Mouse (Mus musculus): ENCODE results near the gene Cd300a. TPM values are rescaled to one million over a fixed set of nuclear protein-coding genes. Genes with fewer than 3 reads are reported as not detected.

Cd300a gene
- polyA plus RNA-seq, 1 experiment = 1.1 TPM

GRCm38 (mm10) chr11:114912847-114913246 lies 23.0 kb downstream of the Cd300a start:
- Histone ChIP-seq H3K27ac (replicated peaks; ENCODE audit: low read depth, low read length) (no peak overlapping the region), H3K4me3 (ENCODE audit: insufficient read depth, low read depth, low read length) (no peak overlapping the region), H3K4me1 (ENCODE audit: control insufficient read depth, insufficient read depth, insufficient read length, low read length) (no peaks in the 10 kb centered on the region)

- peak overlapping the region; percentile 74 for H3K27ac ChIP-seq (replicated peaks; ENCODE audit: low read depth, low read length)
- H3K4me1 ChIP-seq (ENCODE audit: control insufficient read depth, insufficient read depth, insufficient read length, low read length) = no peaks in the 10 kb centered on the region
- no peak overlapping the region for H3K4me3 ChIP-seq (ENCODE audit: insufficient read depth, low read depth, low read length)
Observed at GRCm38 (mm10) chr11:114914978-114915377, 25.1 kb downstream of the Cd300a start.

DNA sequence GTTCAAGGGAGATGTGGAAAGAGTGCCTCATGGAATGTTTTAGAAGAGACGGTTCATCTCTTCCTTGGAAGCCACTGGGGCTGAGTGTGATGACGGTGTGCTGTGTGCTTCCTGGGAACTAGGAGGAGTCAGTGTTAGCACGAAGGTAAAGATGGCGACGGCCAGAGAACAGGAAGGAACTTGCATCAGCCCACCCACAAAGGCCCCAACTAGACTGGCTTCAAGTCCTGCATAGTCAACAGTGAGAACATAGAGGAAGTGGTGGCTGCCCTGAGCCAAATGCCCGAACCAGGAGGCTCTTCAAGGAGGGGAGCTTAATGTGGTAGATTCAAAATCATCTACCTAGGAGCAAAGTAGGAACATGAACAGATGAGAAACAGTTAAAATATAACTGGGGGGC lies 27.3 kb downstream of the Cd300a start:
- Histone ChIP-seq H3K4me1 (ENCODE audit: control insufficient read depth, insufficient read depth, insufficient read length, low read length) (no peaks in the 10 kb centered on the region), H3K27ac (replicated peaks; ENCODE audit: low read depth, low read length) (peak overlapping the region; percentile 36; the same call in 1 of the 2 replicates), H3K4me3 (ENCODE audit: insufficient read depth, low read depth, low read length) (no peak overlapping the region)

GRCm38 (mm10) chr11:114922439-114922838 lies 32.6 kb downstream of the Cd300a start:
- no peak overlapping the region for H3K27ac ChIP-seq (replicated peaks; ENCODE audit: low read depth, low read length)
- no peaks in the 10 kb centered on the region for H3K4me1 ChIP-seq (ENCODE audit: control insufficient read depth, insufficient read depth, insufficient read length, low read length)
- H3K4me3 ChIP-seq (ENCODE audit: insufficient read depth, low read depth, low read length) = no peak overlapping the region

DNA sequence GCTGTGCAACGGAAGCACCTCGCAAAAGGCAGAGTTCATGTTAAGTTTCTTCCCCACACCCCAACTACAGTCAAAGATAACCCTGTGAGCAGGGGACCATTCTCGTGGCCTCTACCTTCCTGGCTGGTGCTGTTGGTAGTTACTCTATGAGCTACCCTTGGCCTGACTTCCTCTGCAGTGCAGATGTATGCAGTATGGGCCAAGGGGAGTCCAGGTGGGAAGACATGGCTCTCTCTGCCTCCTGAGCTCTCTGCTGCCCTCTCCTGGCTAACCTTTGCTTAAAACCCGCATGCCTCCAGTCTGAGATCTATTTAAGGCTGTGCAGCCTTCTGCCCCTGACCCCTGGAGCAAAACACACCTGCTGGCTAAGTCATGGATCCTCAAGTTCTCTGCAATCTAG lies 34.1 kb downstream of the Cd300a start:
- no peak overlapping the region for H3K4me3 ChIP-seq (ENCODE audit: insufficient read depth, low read depth, low read length)
- H3K4me1 ChIP-seq (ENCODE audit: control insufficient read depth, insufficient read depth, insufficient read length, low read length) = no peaks in the 10 kb centered on the region
- H3K27ac ChIP-seq (replicated peaks; ENCODE audit: low read depth, low read length) = no peak overlapping the region

DNA sequence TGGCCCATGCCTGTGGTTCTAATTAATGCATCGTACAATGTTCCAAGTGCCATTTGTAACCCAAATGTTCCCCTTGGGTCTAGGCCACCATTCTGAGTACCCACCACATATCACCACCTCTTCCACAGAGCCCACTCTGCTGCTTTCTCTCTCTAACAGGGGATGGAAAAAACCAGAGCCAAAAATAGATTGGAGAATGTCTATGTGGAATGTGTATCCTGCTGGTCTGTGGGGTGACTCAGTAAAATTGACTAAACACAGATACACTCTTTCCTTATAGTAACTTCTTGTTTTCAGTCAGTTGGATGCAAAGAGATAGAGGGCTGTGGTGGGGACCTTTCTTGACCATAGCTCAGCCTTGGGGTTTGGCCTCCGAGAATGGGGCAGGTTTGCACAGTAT lies 39.7 kb downstream of the Cd300a start:
- Histone ChIP-seq H3K4me1 (ENCODE audit: control insufficient read depth, insufficient read depth, insufficient read length, low read length) (no peaks in the 10 kb centered on the region), H3K4me3 (ENCODE audit: insufficient read depth, low read depth, low read length) (no peak overlapping the region), H3K27ac (replicated peaks; ENCODE audit: low read depth, low read length) (peak overlapping the region; percentile 54; the same call in 1 of the 2 replicates)

DNA sequence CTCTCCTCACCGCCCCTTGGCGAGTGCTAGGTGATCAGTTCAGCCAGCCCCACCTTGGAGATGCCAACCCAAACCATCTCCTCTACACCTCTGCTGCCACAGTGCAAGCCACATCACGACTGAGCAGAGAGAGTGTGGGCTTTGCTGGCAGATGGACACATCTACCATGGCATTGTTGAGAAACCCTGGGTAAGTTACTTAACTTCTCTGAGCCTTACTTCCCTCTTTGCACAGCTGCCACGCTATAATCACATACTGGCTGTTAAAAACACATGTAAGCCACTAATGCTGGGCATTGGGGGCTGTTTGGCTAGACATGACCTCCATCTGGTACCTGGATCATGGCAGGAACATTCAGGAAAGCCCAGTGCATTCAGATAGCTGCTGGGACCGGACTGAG lies 41.2 kb downstream of the Cd300a start:
- H3K4me3 ChIP-seq (ENCODE audit: insufficient read depth, low read depth, low read length) = peak overlapping the region; percentile 25; the same call in 1 of the 2 replicates
- peak overlapping the region; percentile 73 for H3K27ac ChIP-seq (replicated peaks; ENCODE audit: low read depth, low read length)
- H3K4me1 ChIP-seq (ENCODE audit: control insufficient read depth, insufficient read depth, insufficient read length, low read length) = no peaks in the 10 kb centered on the region

DNA sequence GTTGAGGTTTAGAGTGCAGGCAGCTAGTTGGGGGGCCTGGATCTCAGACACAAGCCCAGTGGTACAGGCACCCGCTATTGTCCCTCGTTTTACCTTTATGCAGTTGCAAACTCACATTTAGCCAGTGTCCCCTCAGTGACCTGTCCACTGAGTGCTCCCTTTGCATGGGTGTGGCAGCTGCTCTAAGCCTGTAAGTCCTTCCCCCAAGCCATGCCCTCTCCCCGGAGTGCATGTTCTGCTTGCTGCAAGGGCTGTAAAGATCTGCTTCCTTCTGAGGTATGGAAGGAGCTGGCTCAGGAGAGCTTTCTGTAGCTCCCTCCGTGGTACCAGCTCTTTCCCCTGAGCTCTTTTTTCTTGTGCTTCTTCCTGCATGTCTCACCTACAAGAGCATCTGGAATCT lies 43.8 kb downstream of the Cd300a start:
- no peaks in the 10 kb centered on the region for H3K4me1 ChIP-seq (ENCODE audit: control insufficient read depth, insufficient read depth, insufficient read length, low read length)
- peak overlapping the region; percentile 66 for H3K27ac ChIP-seq (replicated peaks; ENCODE audit: low read depth, low read length)
- peak overlapping the region; percentile 47 for H3K4me3 ChIP-seq (ENCODE audit: insufficient read depth, low read depth, low read length)

DNA sequence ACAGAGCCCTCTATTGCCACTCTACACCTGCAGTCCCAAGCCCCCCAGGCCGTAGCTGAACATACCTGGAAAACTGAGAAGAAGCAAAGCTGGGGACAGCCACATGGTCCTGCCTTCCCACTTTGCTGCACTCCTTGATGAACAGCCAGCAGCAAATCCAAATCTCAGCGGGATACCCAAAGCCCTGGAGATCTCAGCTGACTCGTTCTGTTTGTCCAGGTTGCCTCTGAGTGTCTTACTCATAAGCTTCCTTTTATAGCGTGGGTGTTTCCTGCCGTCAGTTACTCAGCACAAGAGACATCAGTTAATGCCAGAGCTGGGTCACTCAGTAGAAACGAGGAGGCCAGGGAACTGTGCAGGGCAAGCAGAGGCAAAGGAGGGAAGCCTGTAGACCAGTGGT lies 44.3 kb downstream of the Cd300a start, which contains the start of gene Cd300lb:
TSS of gene Cd300lb (minus strand) at position 243 of the 400 bp plus-strand sequence.
- H3K4me1 ChIP-seq (ENCODE audit: control insufficient read depth, insufficient read depth, insufficient read length, low read length) = no peaks in the 10 kb centered on the region
- H3K4me3 ChIP-seq (ENCODE audit: insufficient read depth, low read depth, low read length) = peak within 1 kb of the TSS; percentile 47
- peak within 1 kb of the TSS; percentile 66 for H3K27ac ChIP-seq (replicated peaks; ENCODE audit: low read depth, low read length)

Other genes starting within 250 kb of the Cd300a start
- 1,001 and 1,648 TPM in 2 replicates for gene Rpl38, start 221.5 kb upstream of the Cd300a start, polyA plus RNA-seq (2012; ENCODE audit: insufficient read depth, insufficient read length, missing spikeins)
- gene Ttyh2, start 214.6 kb upstream of the Cd300a start, polyA plus RNA-seq (2012; ENCODE audit: insufficient read depth, insufficient read length, missing spikeins) = 9.8 and 12.4 TPM in 2 replicates
- gene Dnaic2, start 162.6 kb upstream of the Cd300a start, polyA plus RNA-seq (2012; ENCODE audit: insufficient read depth, insufficient read length, missing spikeins) = not detected in 2 replicates
- 0.99 TPM in 1 of 2 replicates, not detected in the other for gene Kif19a, start 124.7 kb upstream of the Cd300a start, polyA plus RNA-seq (2012; ENCODE audit: insufficient read depth, insufficient read length, missing spikeins)
- gene Btbd17, start 94.1 kb upstream of the Cd300a start, polyA plus RNA-seq (2012; ENCODE audit: insufficient read depth, insufficient read length, missing spikeins) = not detected in 2 replicates
- gene Gpr142, start 91.1 kb upstream of the Cd300a start, polyA plus RNA-seq (2012; ENCODE audit: insufficient read depth, insufficient read length, missing spikeins) = not detected in 2 replicates
- 5.4 and 8.4 TPM in 2 replicates for gene Gprc5c, start 38.9 kb upstream of the Cd300a start, polyA plus RNA-seq (2012; ENCODE audit: insufficient read depth, insufficient read length, missing spikeins)
- 0.58 and 1.1 TPM in 2 replicates for gene Cd300lb, start 44.3 kb downstream of the Cd300a start, polyA plus RNA-seq (2012; ENCODE audit: insufficient read depth, insufficient read length, missing spikeins)
- gene Cd300c, start 79.1 kb downstream of the Cd300a start, polyA plus RNA-seq (2012; ENCODE audit: insufficient read depth, insufficient read length, missing spikeins) = not detected in 2 replicates
- gene Cd300ld, start 99.9 kb downstream of the Cd300a start, polyA plus RNA-seq (2012; ENCODE audit: insufficient read depth, insufficient read length, missing spikeins) = 2.3 and 6.2 TPM in 2 replicates
- gene Cd300c2, start 111.8 kb downstream of the Cd300a start, polyA plus RNA-seq (2012; ENCODE audit: insufficient read depth, insufficient read length, missing spikeins) = 1.7 and 2.1 TPM in 2 replicates
- not detected in 2 replicates for gene Cd300ld2, start 126.2 kb downstream of the Cd300a start, polyA plus RNA-seq (2012; ENCODE audit: insufficient read depth, insufficient read length, missing spikeins)
- gene Cd300ld4, start 137.0 kb downstream of the Cd300a start, polyA plus RNA-seq (2012; ENCODE audit: insufficient read depth, insufficient read length, missing spikeins) = 3.8 TPM in 1 of 2 replicates, not detected in the other
- 1.5 and 3.8 TPM in 2 replicates for gene Cd300ld5, start 147.7 kb downstream of the Cd300a start, polyA plus RNA-seq (2012; ENCODE audit: insufficient read depth, insufficient read length, missing spikeins)
- 5.7 and 13.3 TPM in 2 replicates for gene Cd300ld3, start 158.4 kb downstream of the Cd300a start, polyA plus RNA-seq (2012; ENCODE audit: insufficient read depth, insufficient read length, missing spikeins)
- gene Cd300e, start 172.1 kb downstream of the Cd300a start, polyA plus RNA-seq (2012; ENCODE audit: insufficient read depth, insufficient read length, missing spikeins) = not detected in 2 replicates
- gene Rab37, start 201.4 kb downstream of the Cd300a start, polyA plus RNA-seq (2012; ENCODE audit: insufficient read depth, insufficient read length, missing spikeins) = 0.79 and 1.2 TPM in 2 replicates
- gene Cd300lf, start 244.0 kb downstream of the Cd300a start, polyA plus RNA-seq (2012; ENCODE audit: insufficient read depth, insufficient read length, missing spikeins) = 0.28 TPM in 1 of 2 replicates, not detected in the other

Measured in brown adipose tissue, adult 24 weeks (tissue).